Mouse (Mus musculus) ES-E14 (cell line): ENCODE measurements at regions not wholly inside any gene's neighbourhood (a gene's known extent, or its start where the extent isn't known, plus 50 kb on each side); places are given as distances from the start of the nearest gene placed in this dataset.

Experiments used
- CHD2 ChIP-seq: IDR thresholded peaks from 2 replicates; pipeline ENCODE4 v1.6.1; 2014; ENCODE audit warnings: mild to moderate bottlenecking, low read depth, low read length, inconsistent platforms
- HCFC1 ChIP-seq: IDR thresholded peaks from 2 replicates; pipeline ENCODE4 v1.6.1; 2012; ENCODE audit warnings: low read length, inconsistent platforms, borderline replicate concordance; ENCODE audit not compliant: insufficient read depth
- MAFK ChIP-seq: IDR thresholded peaks from 2 replicates; pipeline ENCODE4 v1.6.1; 2014; ENCODE audit warnings: mild to moderate bottlenecking, low read depth, low read length, inconsistent platforms; ENCODE audit not compliant: insufficient read depth
- ZC3H11A ChIP-seq: IDR thresholded peaks from 2 replicates; pipeline ENCODE4 v1.6.1; 2012; ENCODE audit warnings: low read depth, mild to moderate bottlenecking, inconsistent platforms, low read length, borderline replicate concordance
- ZNF384 ChIP-seq: IDR thresholded peaks from 2 replicates; pipeline ENCODE4 v1.6.1; 2012; ENCODE audit warnings: low read depth, low read length, inconsistent platforms

DNA sequence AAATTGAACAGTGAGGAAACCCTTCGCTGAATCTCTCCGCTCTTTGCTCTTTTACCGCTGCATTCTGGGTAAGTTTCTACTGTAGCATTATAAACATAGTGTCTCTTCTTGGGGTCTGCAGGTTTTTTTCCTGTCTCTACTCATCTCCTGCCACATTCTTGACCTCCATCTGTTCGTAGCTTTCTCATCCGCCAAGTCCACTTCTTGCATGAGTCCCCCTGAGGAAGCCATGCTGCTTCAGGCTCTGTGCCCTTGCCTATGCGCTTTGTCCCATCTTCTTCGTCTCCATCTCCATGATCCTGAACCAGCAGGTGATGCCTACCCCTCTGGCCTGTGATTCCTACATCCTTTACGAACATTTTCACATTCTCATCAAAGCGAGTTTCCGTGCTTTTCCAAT, 60.0 kb upstream of the 4930583I09Rik start:
- TF ChIP-seq MAFK = no peak
- TF ChIP-seq CHD2 = no peak
- no peak for TF ChIP-seq HCFC1
- no peak for TF ChIP-seq ZNF384
- no peak for TF ChIP-seq ZC3H11A
